8 mouse cellular contexts compared by ENCODE assay signal in genomic region chr12:65036190-65036870, GRCm38 (mm10). TPM values are rescaled to one million over a fixed set of nuclear protein-coding genes. Genes with fewer than 3 reads are reported as not detected.
DNase-seq lines count a peak whose midpoint lies in the region; ATAC-seq and TF ChIP-seq lines count a peak whose summit lies in the region.

Gene Prpf39, plus strand, starts transcription at chr12:65036333.

- H3K9me3 ChIP-seq in ES-E14 (ENCODE audit: control insufficient read depth, insufficient read depth, low read depth, low read length): peaks cover 10% of the 10 kb centered on the region
- no peaks in the 10 kb centered on the region for H3K9me3 ChIP-seq in forebrain, embryonic 16.5 days (ENCODE audit: control insufficient read depth, low read length)
- H3K9me3 ChIP-seq in lung, embryonic 14.5 days (ENCODE audit: low read depth, low read length): no peaks in the 10 kb centered on the region

- H3K4me1 ChIP-seq in ES-E14 (ENCODE audit: control insufficient read depth in 2 of 2, insufficient read depth in 2 of 2, low read length in 2 of 2, poor library complexity in 1 of 2): 0 out of 4 replicates have a peak, but pooled peaks cover 0 to 2% of the 10 kb centered on the region in 2 experiments
- H3K4me1 ChIP-seq in forebrain, embryonic 16.5 days (replicated peaks; ENCODE audit: control insufficient read depth, insufficient read depth, low read length): peaks cover 17% of the 10 kb centered on the region
- H3K4me1 ChIP-seq in lung, embryonic 14.5 days (ENCODE audit: insufficient read depth): peaks cover 6% of the 10 kb centered on the region
- peaks cover 2% of the 10 kb centered on the region; the same call in 1 of the 2 replicates for H3K4me1 ChIP-seq in olfactory bulb, adult 2 months (ENCODE audit: control insufficient read depth, insufficient read depth, low read length)
- peaks cover 2% of the 10 kb centered on the region; the same call in 1 of the 2 replicates for H3K4me1 ChIP-seq in thymus, adult 2 months (replicated peaks; ENCODE audit: control insufficient read depth, insufficient read depth, low read length)

- H3K4me2 ChIP-seq in forebrain, embryonic 16.5 days (ENCODE audit: low read length): peak within 1 kb of the TSS; percentile 70
- H3K4me2 ChIP-seq in lung, embryonic 14.5 days: peak within 1 kb of the TSS; percentile 77

- peak; percentile 61 for DNase-seq in ES-E14 (ENCODE audit: low read depth, low spot score)
- peak; percentile 91 for DNase-seq in cerebellum, adult 11-12 months
- DNase-seq in heart, postnatal 36 days: peak; percentile 94
- DNase-seq in layer of hippocampus, adult 2 months (ENCODE audit: low spot score in 2 of 2): peak; percentile 86 to 91
- DNase-seq in lung, embryonic 14.5 days: peak; percentile 97
- peak; percentile 91 for DNase-seq in thymus, adult 2 months

- peak within 1 kb of the TSS; percentile 97 for H3K9ac ChIP-seq in ES-E14 (ENCODE audit: insufficient read depth, low read depth, low read length, poor library complexity, severe bottlenecking)
- peak within 1 kb of the TSS; percentile 88 for H3K9ac ChIP-seq in forebrain, embryonic 16.5 days (replicated peaks; ENCODE audit: low read depth, low read length)
- peak within 1 kb of the TSS; percentile 95 for H3K9ac ChIP-seq in lung, embryonic 14.5 days

- peak within 1 kb of the TSS; percentile 66 for H3K27ac ChIP-seq in ES-E14 (ENCODE audit: insufficient read depth, low read depth, low read length, poor library complexity, severe bottlenecking)
- H3K27ac ChIP-seq in forebrain, embryonic 16.5 days (ENCODE audit: low read length): peak within 1 kb of the TSS; percentile 79
- peak within 1 kb of the TSS; percentile 91 for H3K27ac ChIP-seq in layer of hippocampus, adult 2 months
- H3K27ac ChIP-seq in lung, embryonic 14.5 days (ENCODE audit: low read depth): peak within 1 kb of the TSS; percentile 90
- peak within 1 kb of the TSS; percentile 5 for H3K27ac ChIP-seq in olfactory bulb, adult 2 months (ENCODE audit: insufficient read depth, low read depth, low read length)
- no peak within 1 kb of the TSS for H3K27ac ChIP-seq in thymus, adult 2 months (ENCODE audit: control insufficient read depth, insufficient read depth, low read length)

- TF ChIP-seq POLR2A in olfactory bulb, adult 2 months (IDR thresholded peaks at IDR 0.05; ENCODE audit: insufficient read depth, low read depth, low read length): peak; percentile 87
- peak; percentile 80 for TF ChIP-seq POLR2A in thymus, adult 2 months (IDR thresholded peaks at IDR 0.05; ENCODE audit: control insufficient read depth, extremely low read depth, insufficient read depth, low read length, poor library complexity)

- no peak; the same call in 1 of the 2 replicates for TF ChIP-seq CTCF in layer of hippocampus, adult 2 months (conservative IDR thresholded peaks at IDR 0.05)
- no peak for TF ChIP-seq CTCF in lung, embryonic 14.5 days (IDR thresholded peaks at IDR 0.05; ENCODE audit: low read depth)
- no peak for TF ChIP-seq CTCF in olfactory bulb, adult 2 months (IDR thresholded peaks at IDR 0.05; ENCODE audit: insufficient read depth, low read depth, low read length)
- TF ChIP-seq CTCF in thymus, adult 2 months (IDR thresholded peaks at IDR 0.05; ENCODE audit: borderline replicate concordance, control insufficient read depth, extremely low read depth, insufficient read depth, low read length, poor library complexity): no peak; the same call in 1 of the 2 replicates

- peak within 1 kb of the TSS; percentile 75 to 87 for H3K4me3 ChIP-seq in ES-E14 (ENCODE audit: insufficient read depth in 1 of 2, low read depth in 1 of 2, low read length in 2 of 2, poor library complexity in 1 of 2, severe bottlenecking in 1 of 2)
- H3K4me3 ChIP-seq in forebrain, embryonic 16.5 days (replicated peaks; ENCODE audit: low read length): peak within 1 kb of the TSS; percentile 73
- H3K4me3 ChIP-seq in layer of hippocampus, adult 2 months: peak within 1 kb of the TSS; percentile 75
- H3K4me3 ChIP-seq in lung, embryonic 14.5 days (ENCODE audit: low read depth, low read length): peak within 1 kb of the TSS; percentile 97
- H3K4me3 ChIP-seq in olfactory bulb, adult 2 months (ENCODE audit: insufficient read depth, low read depth, low read length): peak within 1 kb of the TSS; percentile 87
- H3K4me3 ChIP-seq in thymus, adult 2 months (ENCODE audit: control insufficient read depth, insufficient read depth, low read length): peak within 1 kb of the TSS; percentile 71

- no peaks in the 10 kb centered on the region; the same call in 1 of the 2 replicates for H3K36me3 ChIP-seq in ES-E14 (ENCODE audit: control insufficient read depth, insufficient read depth, low read length, poor library complexity, severe bottlenecking)
- no peaks in the 10 kb centered on the region for H3K36me3 ChIP-seq in forebrain, embryonic 16.5 days (ENCODE audit: control insufficient read depth, insufficient read depth)
- H3K36me3 ChIP-seq in lung, embryonic 14.5 days (ENCODE audit: insufficient read depth): no peaks in the 10 kb centered on the region
- H3K36me3 ChIP-seq in thymus, adult 2 months (ENCODE audit: control insufficient read depth, insufficient read depth, low read length): no peaks in the 10 kb centered on the region

- in situ Hi-C loops in ES-E14 (cut with MboI; ENCODE audit: low sequenced_read_pairs in 2 of 2, unreplicated experiment in 2 of 2): no loop called here

- peak; percentile 94 for ATAC-seq in forebrain, embryonic 16.5 days
- ATAC-seq in lung, embryonic 14.5 days (ENCODE audit: insufficient read depth): peak; percentile 97

- H3K27me3 ChIP-seq in forebrain, embryonic 16.5 days (replicated peaks; ENCODE audit: control insufficient read depth, insufficient read depth, low read length): no peaks in the 10 kb centered on the region
- H3K27me3 ChIP-seq in lung, embryonic 14.5 days (ENCODE audit: insufficient read depth, low read length): no peaks in the 10 kb centered on the region
- H3K27me3 ChIP-seq in thymus, adult 2 months (ENCODE audit: control insufficient read depth, insufficient read depth, low read length): no peaks in the 10 kb centered on the region

- intact Hi-C loops in heart, postnatal 36 days (cut with DNase I): loop anchor here (5.0 kb wide), 3 partner anchors 36 to 136 kb away; partner anchors contain the start of genes Fkbp3, Klhl28, Mis18bp1 and Togaram1

- 0% methylated on average over 60 of the region's 65 CpGs for WGBS in forebrain, embryonic 16.5 days
- WGBS in lung, embryonic 14.5 days: under 1% methylated on average over 65 of the region's 65 CpGs
- WGBS in olfactory bulb, adult 2 months: under 1% methylated on average over 65 of the region's 65 CpGs
- WGBS in thymus, adult 2 months: under 1% methylated on average over 65 of the region's 65 CpGs

TF ChIP-seq in ES-E14, 5 proteins besides CTCF, POLR2A, EP300 and RAD21:
- no peak for TF ChIP-seq MAFK (IDR thresholded peaks at IDR 0.05; ENCODE audit: insufficient read depth, low read depth, low read length)
- no peak for TF ChIP-seq ZC3H11A (IDR thresholded peaks at IDR 0.05; ENCODE audit: borderline replicate concordance, low read depth, low read length)
- TF ChIP-seq CHD2 (IDR thresholded peaks at IDR 0.05; ENCODE audit: low read depth, low read length): no peak
- TF ChIP-seq ZNF384 (IDR thresholded peaks at IDR 0.05; ENCODE audit: low read depth, low read length): peak; percentile 85
- TF ChIP-seq HCFC1 (IDR thresholded peaks at IDR 0.05; ENCODE audit: borderline replicate concordance, insufficient read depth, low read length): 0 out of 2 replicates have a peak, but pooled peaks have one; percentile 58

RNA-seq across cellular contexts. Expression of gene Prpf39, which starts in this region (rescaled TPM):
- total RNA-seq in ES-E14 (2012; rRNA removed): 22.9 and 26.1 TPM in 2 replicates
- 62.9 and 73.4 TPM in 2 replicates for polyA plus RNA-seq in forebrain, embryonic 16.5 days (2015; fragmentation: Nextera tagmentation; extraction: Ambion mirVana)
- total RNA-seq in heart, postnatal 36 days (2021): 10 to 100 TPM; 11.3 to 13.4 TPM
- total RNA-seq in layer of hippocampus, adult 2 months (2021): 10 to 100 TPM; 43.4 to 48.7 TPM
- polyA plus RNA-seq in lung, embryonic 14.5 days (2014; fragmentation: Nextera tagmentation; extraction: Ambion mirVana): 60.3 and 61.1 TPM in 2 replicates
- not detected in 2 replicates for polyA plus RNA-seq in olfactory bulb, adult 2 months (2012; ENCODE audit: insufficient read depth, insufficient read length, low replicate concordance, missing spikeins)
- polyA plus RNA-seq in thymus, adult 2 months (2012; rRNA removed): 15.7 and 18.7 TPM in 2 replicates
